Mouse (Mus musculus) erythroblast, embryonic 14.5 days (primary cell): ENCODE results near the gene Nptx1.

Experiments
- GATA1 ChIP-seq: IDR thresholded peaks from 2 replicates; pipeline ENCODE4 v1.6.1; 2012; ENCODE audit warnings: low read length, inconsistent platforms, mixed read lengths
- TAL1 ChIP-seq: IDR thresholded peaks from 3 replicates; pipeline ENCODE4 v1.6.1; 2012; ENCODE audit warnings: low read length, inconsistent platforms, mixed read lengths

DNA sequence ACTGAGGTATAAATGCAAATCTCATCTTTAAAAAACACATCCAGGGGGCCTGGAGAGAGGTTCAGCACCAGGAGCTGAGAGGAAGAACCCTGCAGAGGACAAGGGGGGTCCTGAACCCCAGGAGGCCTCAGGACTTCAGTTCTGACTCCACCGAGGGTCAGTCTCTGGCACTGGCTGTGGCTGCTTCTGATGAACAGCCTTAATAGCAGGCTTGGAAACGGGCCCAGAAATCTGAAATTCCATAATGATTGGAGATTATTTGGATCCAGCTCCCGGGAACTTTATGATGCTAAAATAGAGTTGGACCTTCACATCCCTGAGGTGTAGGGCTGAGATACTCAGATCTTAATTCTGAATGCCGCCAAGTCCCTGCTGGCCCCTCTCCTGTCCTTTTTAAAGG lies 29.3 kb upstream of the Nptx1 start:
- no peak for TF ChIP-seq TAL1
- TF ChIP-seq GATA1, result no peak
